In genomic region chr12:87199206-87199972, GRCm38 (mm10) we compare ENCODE assay signal across 8 mouse cellular contexts. TPM values are rescaled to one million over a fixed set of nuclear protein-coding genes. Genes with fewer than 3 reads are reported as not detected.
DNase-seq lines count a peak whose midpoint lies in the region; ATAC-seq lines count a peak whose summit lies in the region.

Samd15 (plus strand) TSS chr12:87199723.

- H3K36me3 ChIP-seq in hindbrain, embryonic 12.5 days = no peaks in the 10 kb centered on the region

- ATAC-seq in frontal cortex, adult (ENCODE audit: low TSS enrichment) = peak; percentile 41
- peak; percentile 73 for ATAC-seq in hindbrain, embryonic 12.5 days (ENCODE audit: low FRiP score)

- peak; percentile 56 for DNase-seq in Muller cell, postnatal 12 days (ENCODE audit: inconsistent ontology term)
- DNase-seq in left cerebral cortex, adult 18-20 months (ENCODE audit: low spot score in 2 of 2) = peak; percentile 41 to 42
- DNase-seq in lung, postnatal 25 days (ENCODE audit: low spot score) = peak; percentile 22
- DNase-seq in retina, postnatal 7 days (ENCODE audit: low read depth, low spot score) = peak; percentile 20
- no peak for DNase-seq in B cell, adult 2 months

- H3K27ac ChIP-seq in brown adipose tissue, adult 24 weeks (replicated peaks; ENCODE audit: low read depth, low read length) = peak within 1 kb of the TSS; percentile 28; the same call in 1 of the 2 replicates
- H3K27ac ChIP-seq in hindbrain, embryonic 12.5 days = peak within 1 kb of the TSS; percentile 93

- H3K4me2 ChIP-seq in hindbrain, embryonic 12.5 days (replicated peaks) = peak within 1 kb of the TSS; percentile 80

- no peaks in the 10 kb centered on the region for H3K27me3 ChIP-seq in hindbrain, embryonic 12.5 days

- H3K4me1 ChIP-seq in brown adipose tissue, adult 24 weeks (ENCODE audit: control insufficient read depth, insufficient read depth, insufficient read length, low read length) = no peaks in the 10 kb centered on the region; the same call in 1 of the 2 replicates
- H3K4me1 ChIP-seq in hindbrain, embryonic 12.5 days = peaks cover 19% of the 10 kb centered on the region

- WGBS in hindbrain, embryonic 12.5 days = 1% methylated on average over 38 of the region's 38 CpGs

- no peaks in the 10 kb centered on the region for H3K9me3 ChIP-seq in hindbrain, embryonic 12.5 days (replicated peaks)

- peak within 1 kb of the TSS; percentile 92 for H3K9ac ChIP-seq in hindbrain, embryonic 12.5 days

- H3K4me3 ChIP-seq in brown adipose tissue, adult 24 weeks (ENCODE audit: insufficient read depth, low read depth, low read length) = peak within 1 kb of the TSS; percentile 87
- H3K4me3 ChIP-seq in hindbrain, embryonic 12.5 days = peak within 1 kb of the TSS; percentile 89

RNA-seq across cellular contexts. Expression of gene Samd15, which starts in this region (rescaled TPM):
- 0.52 TPM in 1 of 2 replicates, not detected in the other for polyA plus RNA-seq in brown adipose tissue, adult 24 weeks (2012; ENCODE audit: insufficient read depth, insufficient read length, missing spikeins)
- polyA plus RNA-seq in hindbrain, embryonic 12.5 days (2016; fragmentation: Nextera tagmentation; extraction: Ambion mirVana) = 1.6 and 2.5 TPM in 2 replicates
- total RNA-seq in left cerebral cortex, adult 18-20 months (2021) = 1 to 10 TPM; 4.9 to 5.1 TPM

Comparison
In these comparisons a context has a peak if more than half of its experiments do, and no peak if none do; other contexts are left out.
1. DNase-seq: peak in Muller cell, postnatal 12 days (single experiment), left cerebral cortex, adult 18-20 months (2 of 2), lung, postnatal 25 days (single experiment) and retina, postnatal 7 days (single experiment); none in B cell, adult 2 months (0 of 2).